Mouse (Mus musculus) erythroblast, adult 5-6 weeks (primary cell): Measurements from ENCODE around the gene Phlda2. TPM values are rescaled to one million over a fixed set of nuclear protein-coding genes. Genes with fewer than 3 reads are reported as not detected.

ENCODE experiments used
- ATAC-seq: replicated peaks from 2 replicates; pipeline ENCODE4 v1.8.0; 2016; ENCODE audit warnings: moderate number of reproducible peaks, mild to moderate bottlenecking, moderate TSS enrichment, inconsistent platforms; ENCODE audit not compliant: poor library complexity, low FRiP score, severe bottlenecking
- total RNA-seq, 2 experiments: library from RNA; stranded (forward) in 1 of 2; stranded (reverse) in 1 of 2; fragments of 150-400 nt in 1 of 2; fragments of 200-764, 138-1000 nt in 1 of 2; gene quantifications; 2 replicates each; pipeline versions ENCODE4 v1.2.3 to v1.2.4; 2015 to 2017; ENCODE audit warnings: low replicate concordance in 2 of 2

Gene Phlda2
- total RNA-seq, 2 experiments from 2014 or later, result not detected

- ATAC-seq, result peak; percentile 54; the same call in 1 of the 2 replicates
These were observed 36.8 kb downstream of the Phlda2 start for GRCm38 (mm10) chr7:143466099-143466677.

- ATAC-seq, result no peak
These were observed 38.0 kb downstream of the Phlda2 start for GRCm38 (mm10) chr7:143464811-143465560.

GRCm38 (mm10) chr7:143463865-143464415 lies 39.0 kb downstream of the Phlda2 start:
- ATAC-seq, result no peak

GRCm38 (mm10) chr7:143462516-143462915 lies 40.4 kb downstream of the Phlda2 start:
- no peak for ATAC-seq

- ATAC-seq, result no peak
These were observed 41.0 kb downstream of the Phlda2 start for GRCm38 (mm10) chr7:143461920-143462319.

- ATAC-seq, result no peak
These were observed 41.6 kb downstream of the Phlda2 start for GRCm38 (mm10) chr7:143461294-143461870.

GRCm38 (mm10) chr7:143460874-143461273 lies 42.1 kb downstream of the Phlda2 start, which contains the start of gene Cdkn1c:
Gene Cdkn1c, minus strand, starts transcription at chr7:143461050.
- peak; percentile 84 for ATAC-seq

- 0 out of 2 replicates have a peak, but pooled peaks have one; percentile 4 for ATAC-seq
These were observed 42.6 kb downstream of the Phlda2 start for GRCm38 (mm10) chr7:143460217-143460834.

- ATAC-seq, result no peak
These were observed 43.4 kb downstream of the Phlda2 start for GRCm38 (mm10) chr7:143459332-143460211.

GRCm38 (mm10) chr7:143458963-143459331 lies 44.0 kb downstream of the Phlda2 start:
- no peak for ATAC-seq

Other genes starting within 250 kb of the Phlda2 start
- gene Cdkn1c, start 42.1 kb downstream of the Phlda2 start, total RNA-seq (2015; ENCODE audit: low replicate concordance), result not detected in 2 replicates
- gene Cdkn1c, start 42.1 kb downstream of the Phlda2 start, total RNA-seq (2017; ENCODE audit: low replicate concordance), result 0.09 TPM in 1 of 2 replicates, not detected in the other
- gene Slc22a18, start 29.4 kb downstream of the Phlda2 start, total RNA-seq (2015; ENCODE audit: low replicate concordance), result not detected in 2 replicates
- gene Slc22a18, start 29.4 kb downstream of the Phlda2 start, total RNA-seq (2017; ENCODE audit: low replicate concordance), result not detected in 2 replicates
- 40.7 and 45.1 TPM in 2 replicates for gene Nap1l4, start 46.0 kb upstream of the Phlda2 start, total RNA-seq (2015; ENCODE audit: low replicate concordance)
- gene Nap1l4, start 46.0 kb upstream of the Phlda2 start, total RNA-seq (2017; ENCODE audit: low replicate concordance), result 89.7 and 118 TPM in 2 replicates
- gene Cars, start 96.9 kb upstream of the Phlda2 start, total RNA-seq (2015; ENCODE audit: low replicate concordance), result 60.9 and 87.4 TPM in 2 replicates
- gene Cars, start 96.9 kb upstream of the Phlda2 start, total RNA-seq (2017; ENCODE audit: low replicate concordance), result 120 and 157 TPM in 2 replicates
- 3.5 and 5.2 TPM in 2 replicates for gene Tnfrsf26, start 125.6 kb upstream of the Phlda2 start, total RNA-seq (2015; ENCODE audit: low replicate concordance)
- 4.2 and 4.4 TPM in 2 replicates for gene Tnfrsf26, start 125.6 kb upstream of the Phlda2 start, total RNA-seq (2017; ENCODE audit: low replicate concordance)
- gene Tnfrsf22, start 146.5 kb upstream of the Phlda2 start, total RNA-seq (2015; ENCODE audit: low replicate concordance), result 1.7 and 3.7 TPM in 2 replicates
- gene Tnfrsf22, start 146.5 kb upstream of the Phlda2 start, total RNA-seq (2017; ENCODE audit: low replicate concordance), result 0.34 TPM in 1 of 2 replicates, not detected in the other
- 3.3 and 4.0 TPM in 2 replicates for gene Tnfrsf23, start 182.7 kb upstream of the Phlda2 start, total RNA-seq (2015; ENCODE audit: low replicate concordance)
- 0.28 TPM in 1 of 2 replicates, not detected in the other for gene Tnfrsf23, start 182.7 kb upstream of the Phlda2 start, total RNA-seq (2017; ENCODE audit: low replicate concordance)